Mouse (Mus musculus): ENCODE data around the gene Grin2c.

- TF ChIP-seq GATA1 (IDR thresholded peaks at IDR 0.05; ENCODE audit: borderline replicate concordance, low read length) (no peak), FLI1 (IDR thresholded peaks at IDR 0.05; ENCODE audit: low read length) (no peak)
Measured at GRCm38 (mm10) chr11:115202316-115202715, 64.7 kb downstream of the Grin2c start.
